Mouse (Mus musculus) bone marrow macrophage, adult 2 months (primary cell): ENCODE results near the gene Nim1k. TPM values are rescaled to one million over a fixed set of nuclear protein-coding genes. Genes with fewer than 3 reads are reported as not detected.
"Not testable (repeated sequence)": the region's sequence is repeated elsewhere in the genome, so short reads cannot be mapped to it uniquely, and the experiment has no call there.

ENCODE experiments used
- H3K27ac ChIP-seq: 2 replicates; pipeline ENCODE4 v1.5.1; 2012; ENCODE audit warnings: low read depth, low read length; ENCODE audit not compliant: insufficient read depth
- H3K4me1 ChIP-seq: 2 replicates; pipeline ENCODE4 v1.6.1; 2012; ENCODE audit warnings: low read length; ENCODE audit not compliant: control insufficient read depth, insufficient read depth
- H3K4me3 ChIP-seq: 2 replicates; pipeline ENCODE4 v1.5.1; 2012; ENCODE audit warnings: mild to moderate bottlenecking, low read length, moderate library complexity; ENCODE audit not compliant: insufficient read depth
- CTCF ChIP-seq: IDR thresholded peaks from 2 replicates; pipeline ENCODE4 v1.5.1; 2012; ENCODE audit warnings: low read depth, mild to moderate bottlenecking, low read length, moderate library complexity
- POLR2A ChIP-seq: IDR thresholded peaks from 2 replicates; pipeline ENCODE4 v1.6.1; 2012; ENCODE audit warnings: mild to moderate bottlenecking, low read depth, low read length, borderline replicate concordance
- polyA plus RNA-seq: library from polyadenylated mRNA; stranded (reverse); fragments of >200 nt; gene quantifications from 2 replicates; pipeline ENCODE4 v1.2.4, GENCODE M21; 2012; ENCODE audit not compliant: missing spikeins, insufficient read depth, insufficient read length

Gene Nim1k
- polyA plus RNA-seq, 1 experiment, result 0.55 TPM

- peak within 1 kb of the TSS; percentile 89 for H3K27ac ChIP-seq
- peaks cover 24% of the 10 kb centered on the region for H3K4me1 ChIP-seq
- no peak for TF ChIP-seq CTCF
- TF ChIP-seq POLR2A, result peak; percentile 85
- peak within 1 kb of the TSS; percentile 95 for H3K4me3 ChIP-seq
Observed at GRCm38 (mm10) chr13:119690039-119690728, 65.5 kb downstream of the Nim1k start, which contains the start of gene Hmgcs1. Hmgcs1 (plus strand) TSS chr13:119690379.

DNA sequence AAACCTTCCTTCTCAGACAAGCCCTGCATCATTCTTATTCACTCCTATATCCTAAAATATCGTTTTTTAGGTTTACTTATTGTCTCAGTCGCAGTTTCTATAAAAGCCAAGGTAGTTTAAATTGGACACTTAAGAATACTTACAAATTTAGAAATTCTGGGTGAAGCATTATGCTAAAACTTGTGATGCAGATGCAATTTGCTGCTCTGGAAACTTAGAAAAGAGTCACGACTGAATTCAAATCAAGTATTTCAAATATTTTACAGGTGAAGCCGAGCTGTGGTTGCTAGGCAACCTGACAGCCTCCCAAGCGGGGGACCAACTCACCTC lies 66.0 kb downstream of the Nim1k start:
- TF ChIP-seq CTCF (no peak), POLR2A (no peak)
- peaks cover 20% of the 10 kb centered on the region for H3K4me1 ChIP-seq
- H3K4me3 ChIP-seq, result peak overlapping the region; percentile 41; the same call in 1 of the 2 replicates
- H3K27ac ChIP-seq, result peak overlapping the region; percentile 39

DNA sequence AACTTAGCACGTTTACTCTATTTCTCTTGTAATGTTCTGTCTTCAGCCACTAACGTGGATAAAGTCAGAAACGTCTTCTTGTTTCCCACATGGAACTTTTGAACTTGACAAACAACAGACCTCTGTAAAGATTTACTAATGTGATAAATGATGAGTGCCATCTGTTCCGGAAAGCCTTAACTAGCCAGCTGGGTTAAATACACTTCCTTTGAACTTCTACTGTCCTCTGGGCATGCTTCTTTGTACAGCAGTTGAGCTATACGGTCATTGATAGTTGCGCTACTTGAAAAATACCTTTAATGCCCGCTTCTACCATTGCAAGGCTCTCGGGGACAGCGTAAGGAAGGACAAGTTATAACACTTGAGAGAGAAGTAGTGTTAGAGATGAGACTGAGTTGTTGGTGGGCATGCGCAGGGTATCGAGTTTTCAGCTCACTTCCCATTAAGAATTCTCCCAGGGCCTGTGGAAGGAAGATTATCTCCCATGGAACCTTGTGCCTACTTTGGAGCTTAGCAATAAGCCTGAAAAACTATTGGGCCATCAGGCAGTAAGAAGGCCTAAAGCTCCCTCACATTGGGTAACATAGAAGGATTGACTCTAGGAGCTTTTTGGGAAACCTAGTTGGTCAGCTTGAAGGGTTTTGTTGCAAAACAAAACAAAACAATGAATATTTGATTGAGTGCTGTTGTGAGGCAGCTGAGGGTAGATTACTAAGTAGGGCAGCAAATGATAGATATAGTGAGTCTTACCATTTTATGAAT lies 71.1 kb downstream of the Nim1k start:
- TF ChIP-seq POLR2A (no peak), CTCF (no peak)
- Histone ChIP-seq H3K4me1 (peaks cover 9% of the 10 kb centered on the region; the same call in 1 of the 2 replicates), H3K4me3 (no peak overlapping the region), H3K27ac (no peak overlapping the region)

- Histone ChIP-seq H3K4me1 (peaks cover 8% of the 10 kb centered on the region; the same call in 1 of the 2 replicates), H3K27ac (no peak overlapping the region), H3K4me3 (no peak overlapping the region)
- TF ChIP-seq CTCF (no peak), POLR2A (no peak)
Observed at GRCm38 (mm10) chr13:119681161-119681560, 74.5 kb downstream of the Nim1k start.

DNA sequence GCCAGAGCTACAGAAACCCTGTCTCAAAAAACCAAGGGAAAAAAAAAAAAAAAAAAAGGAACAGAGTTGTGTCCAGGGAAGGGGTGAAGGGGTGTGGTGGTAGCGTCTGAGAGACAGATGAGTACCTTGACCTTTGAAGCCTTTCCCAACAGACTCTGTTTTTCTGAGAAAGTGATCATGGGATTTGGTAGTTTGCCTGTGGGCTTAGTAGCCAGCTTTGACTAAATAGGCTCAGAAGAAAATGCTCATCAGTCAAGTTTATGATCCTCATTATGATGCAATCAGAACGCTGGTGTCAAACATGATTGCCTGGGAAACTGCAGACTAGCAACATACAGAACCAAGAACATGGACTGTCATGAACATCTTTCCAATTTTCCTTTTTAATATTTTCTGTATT lies 76.0 kb downstream of the Nim1k start:
- Histone ChIP-seq H3K4me1 (peaks cover 11% of the 10 kb centered on the region; the same call in 1 of the 2 replicates), H3K27ac (no peak overlapping the region), H3K4me3 (no peak overlapping the region)
- TF ChIP-seq POLR2A, result no peak
- TF ChIP-seq CTCF, result no peak

- H3K4me3 ChIP-seq, result no peak overlapping the region
- no peak for TF ChIP-seq POLR2A
- TF ChIP-seq CTCF, result no peak
- H3K27ac ChIP-seq, result no peak overlapping the region
- peaks cover 7% of the 10 kb centered on the region; the same call in 1 of the 2 replicates for H3K4me1 ChIP-seq
Observed at GRCm38 (mm10) chr13:119678794-119679193, 76.9 kb downstream of the Nim1k start.

GRCm38 (mm10) chr13:119661420-119661819 lies 94.3 kb downstream of the Nim1k start:
- H3K27ac ChIP-seq, H3K4me1 ChIP-seq, H3K4me3 ChIP-seq: not testable (repeated sequence)

Other genes with a start within 250 kb of the Nim1k start
- gene Ccl28, start 132.1 kb downstream of the Nim1k start, polyA plus RNA-seq, result not detected in 2 replicates
- gene Hmgcs1, start 65.5 kb downstream of the Nim1k start, polyA plus RNA-seq, result 29.3 and 34.5 TPM in 2 replicates
- gene Zfp131, start 35.0 kb upstream of the Nim1k start, polyA plus RNA-seq, result 17.6 and 18.6 TPM in 2 replicates
- not detected in 2 replicates for gene AF067063, start 74.3 kb upstream of the Nim1k start, polyA plus RNA-seq
- not detected in 2 replicates for gene D13Ertd608e, start 80.1 kb upstream of the Nim1k start, polyA plus RNA-seq
- gene Tcstv1, start 138.9 kb upstream of the Nim1k start, polyA plus RNA-seq, result not detected in 2 replicates
- not detected in 2 replicates for gene Gm21761, start 173.4 kb upstream of the Nim1k start, polyA plus RNA-seq
- not detected in 2 replicates for gene B020031M17Rik, start 194.9 kb upstream of the Nim1k start, polyA plus RNA-seq